Mouse (Mus musculus): ENCODE results near the gene Rfk. TPM values are rescaled to one million over a fixed set of nuclear protein-coding genes. Genes with fewer than 3 reads are reported as not detected.
A peak's percentile ranks its signal among the peaks of the same experiment; 100 is the strongest.

Rfk gene
- polyA plus RNA-seq (2014; fragmentation: Nextera tagmentation; extraction: Ambion mirVana): 79.8 and 85.3 TPM in 2 replicates

DNA sequence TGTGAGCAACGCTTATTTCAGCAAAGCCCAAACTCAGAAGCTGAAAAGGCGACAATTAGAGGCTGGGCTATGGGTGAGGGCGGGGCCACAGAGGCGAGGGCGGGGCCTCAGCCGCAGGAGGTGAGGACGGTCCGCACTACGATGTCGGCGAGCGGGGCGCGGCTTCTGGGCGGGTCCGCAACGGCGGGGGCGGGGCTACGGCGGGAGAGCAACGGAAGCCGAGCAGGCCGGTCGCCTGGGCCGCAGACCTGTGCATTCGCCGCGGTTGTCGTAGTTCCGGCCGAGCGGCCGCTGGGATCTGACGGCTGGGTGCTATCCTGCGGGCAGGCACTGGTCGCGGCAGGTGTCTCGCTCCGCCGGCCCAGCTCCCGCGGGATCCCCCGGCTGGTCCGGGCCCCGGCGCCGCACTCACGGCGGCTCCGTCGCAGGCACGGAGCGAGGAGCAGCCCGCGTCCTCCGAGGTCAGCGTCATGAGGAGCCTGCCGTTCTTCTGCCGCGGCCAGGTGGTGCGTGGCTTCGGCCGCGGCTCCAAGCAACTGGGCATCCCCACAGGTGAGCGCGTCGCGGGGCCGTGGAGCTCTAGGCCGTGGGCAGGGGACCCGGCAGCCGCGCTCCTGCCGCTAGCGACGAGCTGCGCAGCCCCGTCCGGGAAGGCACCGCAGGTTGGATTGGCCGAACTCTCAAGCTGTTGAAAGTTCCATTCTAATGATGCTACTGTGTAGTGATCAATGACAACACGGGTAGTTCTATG lies at the start of gene Rfk:
Gene Rfk, plus strand, starts transcription at position 203 of the 751 bp plus-strand sequence.
- ATAC-seq (ENCODE audit: low FRiP score) (peak; percentile 98), DNase-seq (ENCODE audit: low spot score) (peak; percentile 85)
- Histone ChIP-seq H3K27ac (peak within 1 kb of the TSS; percentile 81), H3K4me1 (replicated peaks; ENCODE audit: control insufficient read depth, insufficient read depth, low read length) (peaks cover 13% of the 10 kb centered on the region), H3K4me3 (replicated peaks; ENCODE audit: low read length) (peak within 1 kb of the TSS; percentile 96), H3K9ac (peak within 1 kb of the TSS; percentile 86), H3K36me3 (replicated peaks; ENCODE audit: control insufficient read depth, insufficient read depth) (peaks cover 26% of the 10 kb centered on the region), H3K4me2 (replicated peaks) (peak within 1 kb of the TSS; percentile 66), H3K27me3 (ENCODE audit: control insufficient read depth, insufficient read depth, low read length) (peaks cover 6% of the 10 kb centered on the region; the same call in 1 of the 2 replicates), H3K9me3 (ENCODE audit: control insufficient read depth, low read length) (no peaks in the 10 kb centered on the region)
- under 1% methylated on average over 83 of the region's 83 CpGs for WGBS

DNA sequence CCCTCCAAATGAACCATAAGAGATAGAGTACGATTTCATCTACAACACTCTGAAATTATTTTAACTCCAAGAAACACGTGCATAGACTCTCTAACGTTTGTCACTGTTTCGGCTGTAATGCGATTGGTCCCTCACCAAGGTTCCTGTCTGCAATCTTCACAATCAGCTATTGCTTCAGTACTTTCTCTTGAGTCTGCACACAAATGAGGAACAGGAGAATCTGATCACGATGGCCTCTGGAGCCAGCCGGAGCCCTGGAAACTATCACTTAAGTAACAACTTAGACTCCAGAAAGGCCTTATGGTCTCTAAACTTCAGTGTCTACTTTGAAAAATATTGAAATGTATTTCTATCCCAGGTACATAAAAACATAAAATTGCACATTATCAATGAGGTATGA lies 49.0 kb upstream of the Rfk start:
- ATAC-seq (ENCODE audit: low FRiP score): no peak
- no peak overlapping the region for H3K4me3 ChIP-seq (replicated peaks; ENCODE audit: low read length)
- 93% methylated on average over 7 of the region's 7 CpGs for WGBS

DNA sequence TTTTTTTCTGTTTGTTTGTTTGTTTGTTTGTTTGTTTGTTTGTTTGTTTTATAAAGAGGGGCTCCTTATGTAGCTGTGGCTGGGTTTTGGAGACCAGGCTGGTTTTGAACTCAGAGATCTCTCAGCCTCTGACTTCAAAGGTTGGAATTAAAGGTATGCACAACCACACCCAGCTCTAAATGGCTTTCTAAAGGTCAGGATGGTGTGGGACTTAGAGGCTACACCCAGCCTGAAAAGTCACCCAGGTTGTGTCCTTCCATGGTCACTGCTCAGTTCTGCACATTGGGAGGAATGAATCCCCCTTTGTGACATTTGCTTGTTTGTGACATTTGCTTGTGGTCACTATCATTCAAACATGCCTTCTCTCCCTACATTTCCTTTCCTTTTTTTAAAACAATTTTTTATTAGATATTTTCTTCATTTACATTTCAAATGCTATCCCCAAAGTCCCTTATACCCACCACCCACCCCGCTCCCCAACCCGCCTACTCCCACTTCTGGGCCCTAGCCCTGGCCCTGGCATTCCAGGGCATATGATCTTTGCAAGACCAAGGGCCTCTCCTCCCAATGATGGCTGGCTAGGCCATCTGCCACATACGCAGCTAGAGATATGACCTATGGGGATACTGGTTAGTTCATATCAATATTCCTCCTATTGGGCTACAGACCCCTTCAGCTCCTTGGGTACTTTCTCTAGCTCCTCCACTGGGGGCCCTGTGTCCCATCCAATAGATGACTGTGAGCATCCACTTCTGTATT lies 46.9 kb upstream of the Rfk start:
- ATAC-seq (ENCODE audit: low FRiP score) (no peak), DNase-seq (ENCODE audit: low spot score) (no peak)
- Histone ChIP-seq H3K4me2 (replicated peaks) (no peak overlapping the region), H3K27me3 (ENCODE audit: control insufficient read depth, insufficient read depth, low read length) (no peaks in the 10 kb centered on the region), H3K9ac (no peak overlapping the region), H3K9me3 (ENCODE audit: control insufficient read depth, low read length) (no peaks in the 10 kb centered on the region), H3K27ac (no peak overlapping the region), H3K4me3 (replicated peaks; ENCODE audit: low read length) (no peak overlapping the region), H3K4me1 (replicated peaks; ENCODE audit: control insufficient read depth, insufficient read depth, low read length) (no peaks in the 10 kb centered on the region), H3K36me3 (replicated peaks; ENCODE audit: control insufficient read depth, insufficient read depth) (no peaks in the 10 kb centered on the region)
- 95% methylated on average over 3 of the region's 3 CpGs for WGBS

More for the DNA sequence above, 49.0 kb upstream of the Rfk start:
- no peaks in the 10 kb centered on the region for H3K9me3 ChIP-seq (ENCODE audit: control insufficient read depth, low read length)
- H3K4me2 ChIP-seq (replicated peaks): no peak overlapping the region
- H3K27me3 ChIP-seq (ENCODE audit: control insufficient read depth, insufficient read depth, low read length): no peaks in the 10 kb centered on the region
- no peak overlapping the region for H3K9ac ChIP-seq
- H3K36me3 ChIP-seq (replicated peaks; ENCODE audit: control insufficient read depth, insufficient read depth): no peaks in the 10 kb centered on the region
- no peaks in the 10 kb centered on the region for H3K4me1 ChIP-seq (replicated peaks; ENCODE audit: control insufficient read depth, insufficient read depth, low read length)
- DNase-seq (ENCODE audit: low spot score): no peak
- no peak overlapping the region for H3K27ac ChIP-seq

DNA sequence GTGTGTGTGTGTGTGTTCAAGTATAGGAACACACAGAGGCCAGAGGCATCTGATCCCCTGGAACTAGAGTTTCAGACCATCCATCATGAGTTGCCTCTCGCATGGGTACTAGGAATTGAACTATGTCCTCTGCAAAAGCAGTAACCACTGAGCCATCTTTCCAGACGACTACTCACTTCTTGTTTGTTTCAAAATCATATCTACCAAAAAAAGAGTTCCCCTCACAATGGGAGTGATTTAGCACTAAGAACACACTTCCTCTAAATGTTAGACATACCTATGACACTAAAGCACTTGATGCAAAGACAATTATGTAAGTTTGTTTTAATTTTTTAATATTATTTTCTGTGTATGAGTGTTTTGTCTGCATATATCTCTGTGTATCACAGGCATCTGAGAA lies 46.0 kb upstream of the Rfk start:
- ATAC-seq (ENCODE audit: low FRiP score) (no peak), DNase-seq (ENCODE audit: low spot score) (no peak)
- Histone ChIP-seq H3K27ac (no peak overlapping the region), H3K27me3 (ENCODE audit: control insufficient read depth, insufficient read depth, low read length) (no peaks in the 10 kb centered on the region), H3K4me1 (replicated peaks; ENCODE audit: control insufficient read depth, insufficient read depth, low read length) (no peaks in the 10 kb centered on the region), H3K36me3 (replicated peaks; ENCODE audit: control insufficient read depth, insufficient read depth) (no peaks in the 10 kb centered on the region), H3K4me2 (replicated peaks) (no peak overlapping the region), H3K4me3 (replicated peaks; ENCODE audit: low read length) (no peak overlapping the region), H3K9ac (no peak overlapping the region), H3K9me3 (ENCODE audit: control insufficient read depth, low read length) (no peaks in the 10 kb centered on the region)
- 90% methylated on average over 2 of the region's 2 CpGs for WGBS

DNA sequence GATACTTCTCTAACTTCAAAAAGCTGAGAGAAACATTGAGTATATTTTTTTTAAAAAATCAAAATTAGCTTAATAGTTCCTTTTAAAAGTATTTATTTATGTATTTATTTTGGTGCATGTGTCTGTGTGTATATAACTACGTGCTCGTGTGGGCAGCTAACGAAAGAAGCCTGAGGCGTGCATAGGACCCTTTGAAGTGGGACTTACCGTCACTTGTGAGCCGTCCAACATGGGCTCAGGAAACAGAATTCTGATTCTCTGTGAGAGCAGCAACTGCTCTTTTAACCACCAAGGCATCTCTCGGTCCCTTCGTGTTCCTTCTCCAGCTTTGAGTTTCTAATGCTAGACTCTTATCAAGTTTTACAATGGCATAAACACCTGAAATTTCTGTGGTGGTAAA lies 40.1 kb upstream of the Rfk start:
- no peaks in the 10 kb centered on the region for H3K4me1 ChIP-seq (replicated peaks; ENCODE audit: control insufficient read depth, insufficient read depth, low read length)
- H3K4me2 ChIP-seq (replicated peaks): no peak overlapping the region
- H3K36me3 ChIP-seq (replicated peaks; ENCODE audit: control insufficient read depth, insufficient read depth): no peaks in the 10 kb centered on the region
- H3K4me3 ChIP-seq (replicated peaks; ENCODE audit: low read length): no peak overlapping the region
- H3K27me3 ChIP-seq (ENCODE audit: control insufficient read depth, insufficient read depth, low read length): peaks cover 37% of the 10 kb centered on the region
- no peak for ATAC-seq (ENCODE audit: low FRiP score)
- H3K27ac ChIP-seq: no peak overlapping the region
- no peaks in the 10 kb centered on the region for H3K9me3 ChIP-seq (ENCODE audit: control insufficient read depth, low read length)
- H3K9ac ChIP-seq: no peak overlapping the region
- no peak for DNase-seq (ENCODE audit: low spot score)
- 82% methylated on average over 8 of the region's 8 CpGs for WGBS

DNA sequence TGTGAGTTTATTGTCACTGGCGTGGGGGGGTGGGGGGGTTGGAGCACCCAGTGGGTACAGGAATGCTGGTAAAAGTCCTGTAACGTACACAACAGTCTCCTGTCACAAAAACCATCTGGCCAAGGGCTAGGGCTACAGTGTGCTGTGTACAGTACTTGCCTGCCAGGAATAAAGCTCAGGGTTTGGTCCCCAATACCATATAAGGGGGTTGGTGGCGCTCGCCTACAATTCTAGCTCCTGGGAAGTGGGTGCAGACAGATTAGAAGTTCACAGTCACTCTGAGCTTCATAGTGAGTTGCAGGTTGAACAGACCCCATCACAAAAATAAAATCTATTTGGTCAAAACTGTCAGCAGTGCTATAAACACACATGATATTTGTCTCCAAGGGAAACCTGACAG lies 39.5 kb upstream of the Rfk start:
- Histone ChIP-seq H3K4me3 (replicated peaks; ENCODE audit: low read length) (no peak overlapping the region), H3K27me3 (ENCODE audit: control insufficient read depth, insufficient read depth, low read length) (peaks cover 37% of the 10 kb centered on the region)
- ATAC-seq (ENCODE audit: low FRiP score): no peak

DNA sequence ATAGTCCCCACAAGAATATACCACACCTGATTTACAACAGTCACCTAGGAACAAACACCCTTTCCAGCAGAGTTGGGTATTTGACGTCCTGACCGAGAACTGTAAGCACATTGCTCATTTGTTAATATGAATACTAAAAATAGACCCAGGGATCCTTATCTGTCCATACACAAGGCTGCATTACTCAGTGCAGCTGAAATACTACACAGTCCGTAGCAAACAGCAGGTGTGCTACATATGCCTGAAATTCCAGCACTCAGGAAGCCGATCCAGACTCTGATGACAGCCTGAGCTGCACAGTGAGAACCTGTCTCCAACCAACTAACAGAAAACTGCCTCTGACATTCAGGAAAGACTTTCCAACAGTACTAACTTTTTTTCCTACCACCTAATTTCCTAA lies 39.0 kb upstream of the Rfk start:
- Histone ChIP-seq H3K4me3 (replicated peaks; ENCODE audit: low read length) (no peak overlapping the region), H3K27me3 (ENCODE audit: control insufficient read depth, insufficient read depth, low read length) (peaks cover 37% of the 10 kb centered on the region), H3K9me3 (ENCODE audit: control insufficient read depth, low read length) (no peaks in the 10 kb centered on the region), H3K9ac (no peak overlapping the region), H3K36me3 (replicated peaks; ENCODE audit: control insufficient read depth, insufficient read depth) (no peaks in the 10 kb centered on the region), H3K27ac (no peak overlapping the region), H3K4me1 (replicated peaks; ENCODE audit: control insufficient read depth, insufficient read depth, low read length) (no peaks in the 10 kb centered on the region), H3K4me2 (replicated peaks) (no peak overlapping the region)
- no peak for DNase-seq (ENCODE audit: low spot score)
- no peak for ATAC-seq (ENCODE audit: low FRiP score)
- 73% methylated on average over 4 of the region's 4 CpGs for WGBS

More for the DNA sequence above, 39.5 kb upstream of the Rfk start:
- Histone ChIP-seq H3K27ac (no peak overlapping the region), H3K36me3 (replicated peaks; ENCODE audit: control insufficient read depth, insufficient read depth) (no peaks in the 10 kb centered on the region), H3K4me1 (replicated peaks; ENCODE audit: control insufficient read depth, insufficient read depth, low read length) (no peaks in the 10 kb centered on the region), H3K9ac (no peak overlapping the region), H3K9me3 (ENCODE audit: control insufficient read depth, low read length) (no peaks in the 10 kb centered on the region), H3K4me2 (replicated peaks) (no peak overlapping the region)
- no peak for DNase-seq (ENCODE audit: low spot score)
- 82% methylated on average over 4 of the region's 4 CpGs for WGBS

DNA sequence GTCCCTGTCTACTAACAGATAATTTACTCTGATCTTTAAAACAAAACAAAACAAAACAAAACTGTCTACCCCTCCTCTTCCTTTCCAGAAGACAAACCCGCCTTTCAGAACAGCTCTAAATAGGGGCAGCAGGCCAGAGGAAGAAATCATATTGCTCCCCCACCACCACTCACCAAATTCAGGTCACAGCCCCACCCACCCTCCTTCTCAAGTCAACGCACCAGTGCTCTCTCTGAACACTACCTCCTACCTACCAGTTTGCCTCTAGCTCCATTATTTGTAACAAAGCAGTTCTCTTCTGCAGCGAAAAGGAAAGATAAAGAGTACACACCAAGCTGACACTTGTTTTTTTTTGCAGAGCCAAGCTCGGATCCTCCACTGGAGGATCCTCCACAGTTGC lies 38.5 kb upstream of the Rfk start:
- no peaks in the 10 kb centered on the region for H3K9me3 ChIP-seq (ENCODE audit: control insufficient read depth, low read length)
- no peak overlapping the region for H3K9ac ChIP-seq
- H3K4me1 ChIP-seq (replicated peaks; ENCODE audit: control insufficient read depth, insufficient read depth, low read length): no peaks in the 10 kb centered on the region
- WGBS: 27% methylated on average over 4 of the region's 4 CpGs
- no peaks in the 10 kb centered on the region for H3K36me3 ChIP-seq (replicated peaks; ENCODE audit: control insufficient read depth, insufficient read depth)
- peak overlapping the region; percentile 70; the same call in 1 of the 2 replicates for H3K4me2 ChIP-seq (replicated peaks)
- ATAC-seq (ENCODE audit: low FRiP score) (no peak), DNase-seq (ENCODE audit: low spot score) (no peak)
- H3K27me3 ChIP-seq (ENCODE audit: control insufficient read depth, insufficient read depth, low read length): peaks cover 37% of the 10 kb centered on the region
- no peak overlapping the region for H3K4me3 ChIP-seq (replicated peaks; ENCODE audit: low read length)
- no peak overlapping the region for H3K27ac ChIP-seq

DNA sequence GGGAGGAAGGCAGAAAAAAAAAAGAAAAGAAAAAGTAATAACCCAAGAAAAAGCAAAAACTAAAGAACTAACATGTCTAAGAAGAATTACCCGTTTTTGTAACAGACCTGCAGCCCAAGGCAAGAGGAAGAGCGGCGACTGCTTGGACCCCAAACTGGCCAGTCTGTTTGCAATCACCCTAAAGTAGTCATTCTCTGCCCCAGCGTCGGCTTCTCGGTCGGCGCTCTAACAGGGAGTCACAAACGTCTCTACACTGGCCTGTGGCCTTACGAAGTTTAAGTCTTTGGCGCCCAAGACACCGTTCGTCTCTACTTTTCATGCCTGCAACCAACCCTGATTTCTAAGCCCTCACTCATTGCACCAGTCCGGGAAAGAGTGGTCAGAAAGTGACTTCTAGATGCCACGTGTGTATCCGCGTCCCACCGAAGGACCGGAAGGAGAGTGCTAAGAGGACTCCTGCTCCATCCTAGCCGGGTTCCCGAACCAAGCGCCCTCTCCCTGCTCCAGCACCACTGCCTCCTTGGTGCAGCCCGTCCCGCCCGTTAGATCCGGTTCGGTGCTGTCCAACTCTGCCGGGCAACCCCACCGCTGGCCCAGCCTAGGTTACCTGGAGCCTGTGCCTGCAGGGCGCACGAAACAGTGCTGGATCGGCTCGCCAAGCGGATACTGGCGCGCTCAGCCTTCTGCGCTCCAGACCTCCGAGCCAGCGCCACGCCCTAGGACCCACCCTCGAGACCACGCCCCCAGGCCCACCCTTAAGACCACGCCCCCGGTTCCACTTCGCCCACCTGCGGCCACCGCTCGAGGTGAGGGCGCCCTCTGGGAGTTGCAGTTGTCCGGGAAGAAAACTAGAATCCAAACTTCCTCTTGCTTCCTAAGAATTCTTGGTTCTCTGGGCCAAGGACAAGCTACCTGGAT lies 37.6 kb upstream of the Rfk start:
- Histone ChIP-seq H3K36me3 (replicated peaks; ENCODE audit: control insufficient read depth, insufficient read depth) (no peaks in the 10 kb centered on the region), H3K9me3 (ENCODE audit: control insufficient read depth, low read length) (no peaks in the 10 kb centered on the region), H3K4me2 (replicated peaks) (peak overlapping the region; percentile 70), H3K4me3 (replicated peaks; ENCODE audit: low read length) (peak overlapping the region; percentile 31), H3K27ac (no peak overlapping the region), H3K27me3 (ENCODE audit: control insufficient read depth, insufficient read depth, low read length) (peaks cover 37% of the 10 kb centered on the region), H3K9ac (no peak overlapping the region), H3K4me1 (replicated peaks; ENCODE audit: control insufficient read depth, insufficient read depth, low read length) (no peaks in the 10 kb centered on the region)
- peak; percentile 46 for ATAC-seq (ENCODE audit: low FRiP score)
- WGBS: 1% methylated on average over 50 of the region's 50 CpGs
- DNase-seq (ENCODE audit: low spot score): no peak
